Mouse (Mus musculus) right cerebral cortex, postnatal 4 days (tissue): ENCODE results near the gene Tbc1d16.

Experiments used
- DNase-seq: peaks from one replicate; pipeline ENCODE4 v3.0.0-alpha.2; 2022

The Tbc1d16 gene

DNA sequence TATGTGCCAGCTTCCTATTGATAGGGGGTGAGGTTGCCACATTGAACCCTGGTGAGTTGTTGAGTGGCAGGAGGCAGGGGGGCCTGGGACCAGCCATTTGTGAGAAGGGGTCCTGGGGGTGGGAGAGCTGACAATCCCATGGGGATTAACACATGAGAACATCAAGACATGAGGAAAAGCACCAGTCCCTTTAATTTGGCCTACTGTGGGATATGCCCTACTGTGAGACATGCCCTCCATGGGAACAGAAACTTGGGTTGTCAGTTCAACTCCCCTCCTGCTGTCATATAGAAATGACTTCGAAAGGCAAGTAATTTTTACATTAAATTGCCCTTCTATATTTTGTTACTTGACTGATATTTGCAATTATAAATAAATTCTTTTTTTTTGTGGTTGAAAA lies 59.4 kb downstream of the Tbc1d16 start:
- DNase-seq, result no peak

DNA sequence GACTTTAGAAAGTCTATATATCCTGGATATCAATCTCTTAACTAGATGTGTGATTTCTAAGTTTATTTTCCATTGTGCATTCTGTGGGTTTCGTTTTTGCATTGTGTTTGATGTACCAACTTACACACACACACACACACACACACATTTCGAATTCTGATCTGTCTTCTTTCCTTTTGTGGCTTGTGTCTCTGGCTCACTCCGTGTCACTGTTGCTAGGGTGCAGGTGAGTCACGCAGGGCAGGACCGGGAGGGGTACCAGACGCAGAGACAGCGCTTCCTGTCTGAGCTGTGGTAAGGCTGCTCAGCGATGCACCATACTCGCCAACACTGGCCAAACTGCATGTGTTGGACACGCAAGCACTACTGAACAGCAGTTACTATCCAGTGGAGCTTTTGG lies 62.3 kb downstream of the Tbc1d16 start:
- no peak for DNase-seq

DNA sequence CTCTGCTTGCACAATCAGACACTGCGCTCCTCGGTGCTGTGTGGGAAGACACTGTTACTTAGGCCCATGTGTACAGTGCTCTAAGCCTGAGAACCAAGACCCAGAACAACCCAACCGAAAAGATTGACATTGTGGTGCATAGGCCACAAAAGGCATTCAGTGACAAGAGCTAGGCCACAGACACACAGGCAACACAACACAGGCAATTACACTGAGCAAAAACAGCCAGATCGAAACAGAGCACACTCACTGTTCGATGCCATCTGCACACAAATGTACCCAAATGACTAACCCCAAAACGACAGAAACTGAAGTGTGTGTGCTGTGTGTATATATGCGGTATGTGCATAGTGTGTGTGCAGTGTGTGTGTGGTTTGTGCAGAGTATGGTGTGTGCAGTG lies 63.9 kb downstream of the Tbc1d16 start:
- DNase-seq, result no peak

DNA sequence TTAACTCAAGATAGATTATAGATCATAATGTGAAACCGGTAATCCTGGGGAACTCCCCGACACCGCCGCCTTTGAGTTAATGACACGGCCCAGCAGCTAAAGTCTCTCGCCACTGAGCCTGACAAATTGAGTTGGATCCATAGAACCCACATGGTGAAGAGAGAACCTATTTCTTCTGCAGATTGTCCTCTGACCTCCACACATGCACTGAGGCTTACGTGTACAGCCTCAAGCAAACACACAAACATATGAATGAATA lies 64.6 kb downstream of the Tbc1d16 start:
- DNase-seq, result no peak

DNA sequence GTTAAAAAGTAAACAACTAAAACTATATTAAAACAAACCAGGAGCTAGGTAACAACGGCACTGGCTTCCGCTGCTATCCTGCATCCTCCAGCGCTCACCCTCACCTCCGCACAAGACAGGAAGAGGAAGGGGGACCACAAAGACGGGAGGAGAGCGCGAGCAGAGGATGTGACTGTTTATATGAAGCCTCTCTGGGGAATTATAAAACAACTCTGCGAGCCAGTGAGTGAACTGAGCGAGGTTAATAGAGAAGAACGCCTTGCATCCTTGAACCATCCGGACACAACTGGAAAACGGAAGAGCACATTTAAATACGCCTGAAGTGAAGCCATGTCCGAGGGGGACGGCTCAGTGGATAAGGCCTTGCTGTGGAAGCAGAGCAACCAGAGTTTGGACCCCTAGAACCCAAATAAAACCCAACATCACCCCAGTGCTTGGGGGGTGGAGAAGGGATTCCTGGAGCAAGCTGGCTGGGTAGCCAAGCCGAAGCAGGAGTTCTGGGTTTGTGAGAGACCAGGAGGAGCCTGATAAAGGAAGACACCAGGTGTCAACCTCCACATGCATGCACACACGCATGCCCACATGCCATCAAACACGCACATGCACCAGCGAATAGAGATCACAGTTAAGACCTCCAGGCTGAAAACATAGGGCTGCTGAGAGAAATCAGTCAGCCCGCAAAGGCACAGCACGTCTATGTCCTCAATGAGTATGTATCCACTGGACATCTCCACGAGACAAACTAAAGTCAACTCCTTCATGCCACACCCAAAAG lies 65.2 kb downstream of the Tbc1d16 start:
- no peak for DNase-seq

DNA sequence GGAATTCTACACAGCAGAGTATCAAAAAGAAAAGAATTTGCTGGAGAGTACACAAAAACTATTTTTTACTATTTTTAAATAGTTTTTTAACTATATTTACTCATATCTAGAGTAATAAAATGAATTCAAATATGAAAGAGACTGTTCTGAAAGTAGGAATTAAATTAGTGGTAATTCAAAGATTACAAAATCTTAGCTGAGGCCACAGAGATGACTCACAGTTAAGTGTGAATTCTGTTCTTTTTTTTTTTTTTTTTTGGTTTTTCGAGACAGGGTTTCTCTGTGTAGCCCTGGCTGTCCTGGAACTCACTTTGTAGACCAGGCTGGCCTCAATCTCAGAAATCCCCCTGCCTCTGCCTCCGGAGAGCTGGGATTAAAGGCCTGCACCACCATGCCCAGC lies 66.6 kb downstream of the Tbc1d16 start:
- DNase-seq, result no peak

DNA sequence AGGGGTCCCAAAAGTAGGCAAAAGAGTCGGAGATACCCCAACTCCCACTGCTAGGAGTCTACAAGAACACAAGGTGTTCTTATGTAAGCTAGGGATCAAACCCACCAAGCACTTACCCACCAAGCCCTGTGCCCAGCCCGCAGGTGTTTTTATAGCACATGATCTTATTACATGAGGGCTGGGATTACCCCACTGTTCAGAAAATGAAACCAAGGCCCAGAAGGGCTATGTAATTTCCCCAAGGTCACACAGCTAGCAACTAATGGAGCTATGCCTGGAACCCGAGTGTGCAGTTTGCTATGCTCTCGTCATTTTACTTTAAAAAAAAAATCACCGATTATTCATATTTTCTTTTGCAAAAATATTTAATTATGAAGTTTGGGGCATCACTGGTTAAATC lies 68.2 kb downstream of the Tbc1d16 start:
- no peak for DNase-seq

DNA sequence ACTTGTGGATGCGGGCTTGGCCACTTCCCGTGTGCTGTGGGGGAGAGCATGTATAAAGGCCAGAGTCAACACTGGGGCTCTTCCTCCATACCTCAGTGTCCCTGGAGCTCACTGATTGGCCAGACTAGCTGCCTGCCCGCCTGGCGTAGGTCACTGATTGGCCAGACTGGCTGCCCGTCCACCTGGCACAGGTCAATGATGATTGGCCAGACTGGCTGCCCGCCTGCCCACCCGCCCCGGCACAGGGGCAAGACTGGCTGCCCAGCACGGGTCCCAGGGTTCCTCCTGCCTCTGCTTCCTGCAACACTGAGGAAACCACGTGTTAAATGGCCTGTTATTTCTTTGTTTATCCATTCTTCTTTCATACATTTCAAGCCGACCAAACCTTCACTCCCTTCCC lies 68.8 kb downstream of the Tbc1d16 start:
- DNase-seq, result no peak

DNA sequence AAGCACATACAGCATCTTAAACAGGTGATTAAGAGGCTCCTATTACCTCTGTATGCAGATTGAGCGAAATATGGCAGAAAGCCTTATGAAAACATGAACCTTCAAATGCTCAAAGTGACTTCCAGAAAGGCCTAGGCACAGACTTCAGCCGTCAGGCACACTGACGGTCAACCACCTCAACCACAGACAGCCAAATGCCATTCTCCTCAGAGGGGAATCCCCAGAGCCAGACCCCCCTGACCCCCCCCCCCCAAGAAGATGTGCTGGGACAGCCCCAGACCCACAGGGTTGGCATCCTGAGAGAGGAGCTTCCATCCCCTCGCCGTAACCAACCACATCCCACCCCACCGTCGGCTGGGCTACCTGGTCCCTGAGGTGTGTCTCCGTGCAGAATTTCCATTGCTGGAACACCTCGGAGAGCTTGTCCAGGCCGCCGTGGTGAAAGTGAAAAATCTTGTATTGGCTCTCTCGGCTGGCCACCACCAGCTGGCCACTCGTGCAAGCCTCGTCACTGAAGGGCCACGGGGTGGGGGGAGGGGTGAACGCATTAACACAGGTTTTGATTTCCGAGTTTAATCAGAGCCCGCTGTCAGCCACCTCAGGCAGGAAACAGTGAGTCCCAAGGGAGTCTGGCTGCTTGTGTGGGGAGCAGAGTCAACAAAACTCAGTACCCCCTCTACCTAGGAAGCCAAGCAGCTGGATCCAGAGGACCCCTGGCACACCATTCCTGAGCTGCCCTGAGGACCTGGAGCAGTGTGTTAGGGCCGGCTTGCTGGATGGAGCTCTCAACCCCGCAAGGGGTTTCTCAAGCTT lies 70.7 kb downstream of the Tbc1d16 start:
- no peak for DNase-seq

DNA sequence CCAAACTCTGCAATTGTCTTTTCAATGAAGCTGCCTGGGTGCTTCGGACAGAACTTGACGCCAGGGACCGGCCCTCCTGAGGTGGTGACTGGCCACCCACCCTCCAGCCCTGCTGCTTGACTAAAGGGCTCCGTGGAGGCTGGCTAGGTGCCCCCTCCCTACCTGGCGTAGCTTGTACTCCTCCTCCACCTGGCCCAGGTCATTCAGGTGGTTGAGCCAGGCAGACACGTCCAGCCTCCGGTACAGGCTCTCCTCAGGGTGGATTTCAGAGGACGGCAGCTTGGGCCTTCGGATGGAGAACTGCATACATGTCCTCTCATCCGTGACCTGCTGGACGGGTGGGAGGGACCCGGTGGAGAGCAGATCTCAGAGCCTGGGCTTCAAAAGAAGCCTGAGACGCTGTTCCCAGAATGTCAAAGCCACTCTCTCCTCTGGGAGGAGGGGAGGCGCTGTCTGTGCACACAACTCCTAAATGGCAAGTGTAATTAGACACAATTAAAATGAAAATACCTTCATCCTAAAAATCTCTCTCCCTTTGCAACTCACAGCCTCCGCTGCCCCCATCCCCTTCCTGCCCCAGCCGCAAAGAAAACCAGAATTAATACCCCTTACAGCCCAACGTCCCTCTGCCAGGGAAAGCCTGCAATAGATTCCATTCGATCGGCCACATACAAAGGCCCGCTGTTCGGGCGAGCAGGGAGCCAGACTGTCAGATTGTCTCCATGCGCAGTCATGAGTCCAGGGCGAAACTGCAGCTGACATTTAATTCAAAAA lies 71.6 kb downstream of the Tbc1d16 start:
- DNase-seq, result no peak

DNA sequence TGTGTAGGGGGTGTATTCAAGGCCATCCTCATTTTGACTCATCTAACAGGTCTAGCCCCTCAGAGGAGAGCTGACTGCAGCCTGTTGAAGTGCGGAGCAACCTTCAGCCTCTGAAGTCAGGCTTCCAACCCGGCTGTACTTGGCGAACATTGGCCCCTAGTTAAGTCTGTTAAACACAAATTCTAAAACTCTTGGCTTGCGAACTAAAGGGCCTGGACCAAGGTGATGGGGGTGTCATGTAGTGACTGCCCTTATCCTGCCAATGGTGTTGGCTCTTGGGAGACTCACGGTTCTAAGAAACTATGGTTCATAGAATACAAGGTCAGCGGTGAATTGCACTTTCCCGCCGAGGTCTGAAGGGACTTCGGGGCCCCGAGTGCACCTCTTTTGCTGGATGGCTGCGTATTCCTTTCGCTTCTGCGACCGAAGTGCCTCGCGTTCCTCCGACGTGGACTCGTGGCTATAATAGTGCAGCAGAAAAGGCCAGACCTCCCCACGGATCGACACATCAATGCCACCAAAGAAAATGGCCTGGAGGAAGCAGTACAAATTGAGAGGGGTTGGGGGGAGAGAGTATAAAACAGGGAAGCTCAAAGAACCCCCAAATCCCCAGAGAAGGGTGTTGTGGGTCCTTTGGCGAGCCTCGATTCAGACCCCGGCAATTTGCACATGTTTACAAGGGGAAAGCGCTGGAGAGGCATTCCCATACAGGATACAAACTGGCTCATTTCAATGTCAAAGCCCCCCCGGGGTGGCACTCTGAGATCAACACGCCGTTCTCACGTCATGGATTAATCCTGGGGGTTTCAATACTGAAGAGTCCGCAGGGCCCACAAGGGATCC lies 72.4 kb downstream of the Tbc1d16 start:
- DNase-seq, result no peak

DNA sequence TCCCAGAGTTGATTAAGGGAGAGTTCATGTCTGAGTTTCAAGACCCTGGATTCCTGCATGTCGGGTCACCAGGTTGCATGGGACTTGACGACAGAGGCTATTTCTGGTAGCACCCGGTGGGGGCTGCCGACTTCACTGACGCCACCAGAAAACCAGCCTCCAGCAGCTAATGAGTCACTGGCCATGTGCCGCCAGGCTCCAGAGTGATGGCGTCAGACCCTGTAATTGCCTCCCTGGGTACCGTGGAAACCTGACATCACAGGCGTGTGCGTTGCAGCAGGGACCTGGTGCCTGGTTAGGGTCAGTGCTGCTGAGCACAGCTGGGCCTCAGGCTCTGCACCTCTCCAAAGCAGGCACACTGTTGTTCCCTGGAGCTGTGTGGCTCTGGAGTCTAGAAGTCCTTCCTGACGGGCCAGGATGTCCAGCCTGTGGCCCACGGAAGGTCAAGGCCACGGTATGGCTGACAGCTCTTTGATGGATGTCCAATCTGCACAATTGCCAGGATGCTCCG lies 75.9 kb downstream of the Tbc1d16 start:
- no peak for DNase-seq

DNA sequence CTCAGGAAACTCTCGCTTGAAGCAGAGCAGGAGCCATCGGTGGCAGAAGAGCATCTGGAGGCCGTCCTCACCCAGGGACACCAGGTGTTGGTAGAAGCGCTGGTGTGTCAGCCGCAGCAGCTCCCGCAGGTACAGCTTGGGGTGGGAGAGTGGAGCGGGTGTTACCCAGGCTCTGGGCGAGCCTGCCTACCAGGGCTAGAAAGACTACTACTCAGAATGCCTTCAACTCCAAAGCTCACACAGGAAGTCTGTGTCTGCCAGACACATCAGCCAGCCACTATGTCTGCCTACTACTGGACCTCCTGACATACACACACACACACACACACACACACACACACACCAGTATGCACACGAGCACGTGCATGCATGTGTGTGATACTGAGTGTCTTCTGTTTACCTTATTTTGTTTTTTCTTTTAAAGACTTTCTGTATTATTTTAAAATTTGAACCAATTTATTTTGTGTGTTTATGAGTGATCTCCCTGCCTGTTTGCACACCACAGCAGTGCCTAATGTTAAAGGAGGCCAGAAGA lies 77.2 kb downstream of the Tbc1d16 start:
- DNase-seq, result no peak

DNA sequence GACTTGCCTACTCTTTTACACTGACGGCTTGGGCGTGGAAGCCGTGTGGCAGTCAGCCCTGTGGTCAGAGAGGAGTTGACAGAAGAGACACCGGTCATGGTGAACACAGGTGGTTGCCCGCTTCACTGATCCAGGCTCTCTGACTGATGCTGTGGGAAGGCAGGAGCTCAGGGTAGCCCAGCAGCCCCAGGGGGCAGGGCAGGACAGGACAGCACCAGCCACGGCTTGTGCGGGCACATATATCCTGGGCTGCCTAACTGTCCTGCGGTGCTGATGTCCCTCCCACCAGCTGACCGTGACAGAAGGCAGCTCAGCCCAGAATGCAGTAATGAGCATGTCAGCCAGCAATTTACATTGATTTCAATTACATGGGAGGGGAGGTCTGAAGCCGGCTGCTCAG lies 77.9 kb downstream of the Tbc1d16 start:
- DNase-seq, result no peak

DNA sequence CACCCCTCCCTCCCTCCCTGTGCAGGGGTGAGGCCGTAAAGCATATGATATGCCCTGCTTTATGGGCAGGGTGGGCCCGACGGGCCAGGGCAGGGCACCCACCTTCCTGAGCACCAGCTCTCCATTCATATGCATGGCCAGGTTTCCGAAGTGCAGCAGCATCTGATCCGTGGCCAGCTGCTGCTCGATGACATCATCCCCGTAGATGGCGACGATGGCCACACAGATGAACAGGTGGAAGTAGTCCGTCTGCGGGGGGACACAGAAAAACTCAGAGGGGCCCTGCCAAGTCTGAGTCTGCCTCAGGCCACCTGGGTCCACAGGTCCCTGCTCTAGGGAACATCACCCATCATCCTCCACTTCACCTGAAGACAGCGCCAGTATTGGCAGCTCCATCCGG lies 79.5 kb downstream of the Tbc1d16 start:
- DNase-seq, result no peak

DNA sequence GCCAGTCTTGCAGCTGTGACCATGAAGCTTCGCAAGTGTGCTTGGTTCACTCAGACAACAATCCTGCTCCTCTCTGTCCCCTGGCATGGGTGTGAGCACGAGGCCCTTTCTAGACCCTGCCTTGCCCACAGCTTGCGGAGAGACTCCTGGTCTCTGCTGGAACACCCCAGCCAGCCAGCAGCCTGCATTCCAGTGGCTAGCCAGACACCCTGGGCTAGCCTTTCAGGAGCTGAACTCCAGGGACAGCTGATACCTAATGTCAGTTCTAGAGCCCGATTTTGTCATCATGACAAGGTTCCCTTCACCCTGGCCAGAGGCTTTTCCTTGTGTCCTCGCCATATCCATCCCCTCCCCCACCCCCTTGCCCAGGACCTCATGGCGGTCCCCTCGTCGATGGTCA lies 81.1 kb downstream of the Tbc1d16 start:
- no peak for DNase-seq

DNA sequence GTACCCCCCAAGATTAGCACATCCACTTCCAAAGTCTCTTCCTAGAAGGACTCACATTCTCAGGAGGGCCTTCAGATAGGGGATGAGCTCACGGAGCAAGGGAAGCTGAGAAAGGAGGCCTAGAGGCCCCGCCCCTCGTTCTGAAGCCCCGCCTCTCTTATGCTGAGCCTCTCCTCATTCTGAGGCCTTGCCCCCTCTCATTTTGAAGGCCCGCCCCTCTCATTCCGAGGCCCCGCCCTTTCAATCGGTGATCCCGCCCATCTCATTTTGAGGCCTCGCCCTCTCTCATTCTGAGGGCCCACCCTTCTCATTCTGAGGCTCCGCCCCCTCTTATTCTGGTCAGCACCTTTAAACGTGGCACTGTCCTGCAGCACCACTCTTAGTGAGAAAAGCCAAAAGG lies 82.2 kb downstream of the Tbc1d16 start:
- DNase-seq, result no peak

DNA sequence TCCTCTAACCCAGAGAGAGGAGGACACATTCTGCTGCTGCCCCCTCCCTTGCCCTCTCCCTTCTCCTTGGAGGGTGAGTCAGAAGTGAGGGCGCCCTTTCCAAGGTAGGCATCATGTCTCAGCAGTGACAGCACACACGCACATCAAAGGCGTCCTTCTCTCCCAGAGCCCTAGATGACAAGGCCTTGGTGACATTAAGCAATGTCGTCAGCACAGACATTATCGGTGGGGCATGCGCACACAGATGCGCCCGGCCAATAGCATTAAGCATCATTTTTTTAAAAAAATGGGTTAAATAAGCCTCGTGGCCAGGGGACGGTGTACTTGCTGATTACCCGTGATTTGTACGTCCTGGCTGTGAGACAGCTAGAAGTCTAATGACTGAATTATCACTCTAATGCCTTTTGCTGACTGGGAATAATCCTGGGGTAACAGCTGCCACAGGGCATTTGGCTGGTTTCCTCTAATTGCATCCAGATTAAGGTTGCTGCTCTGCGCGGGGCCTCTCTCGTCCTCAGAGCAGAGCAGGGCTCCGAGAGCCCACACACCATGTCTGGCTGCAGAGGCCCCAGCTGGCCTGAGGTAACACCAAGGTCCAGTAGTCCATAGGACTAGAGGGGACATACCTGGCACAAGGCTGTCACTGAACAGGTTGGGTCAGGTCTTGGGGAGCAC lies 83.4 kb downstream of the Tbc1d16 start:
- no peak for DNase-seq

DNA sequence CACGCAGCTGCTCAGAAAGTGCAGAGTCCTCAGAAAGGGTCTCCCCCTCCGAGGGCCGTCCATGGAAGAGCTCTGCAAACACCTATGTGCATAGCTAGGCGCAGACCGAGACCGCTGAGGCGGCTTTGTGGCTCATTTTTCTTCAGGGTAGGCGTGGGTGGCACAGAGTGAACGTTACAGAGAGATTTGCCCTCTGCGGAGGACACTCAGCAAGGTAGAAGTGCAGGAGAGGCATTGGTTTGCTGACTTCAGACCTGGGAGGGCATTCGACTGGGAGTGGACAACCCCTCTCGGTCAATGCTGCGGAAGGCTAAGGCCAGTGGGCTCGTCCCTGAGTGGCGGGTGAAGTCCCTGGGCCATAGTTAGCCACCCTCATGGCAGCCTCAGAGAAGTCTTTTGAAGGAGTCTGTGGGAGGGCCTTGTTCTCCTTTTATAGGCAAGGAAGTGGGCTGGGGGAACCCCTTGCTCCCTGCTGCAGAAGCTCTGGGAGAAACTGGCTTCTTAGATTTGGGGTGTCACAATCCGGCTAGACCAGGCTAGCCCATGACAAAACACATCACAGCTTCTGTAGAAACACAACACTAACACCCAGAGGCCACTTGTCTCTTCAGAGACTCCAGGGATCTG lies 84.8 kb downstream of the Tbc1d16 start:
- DNase-seq, result no peak

DNA sequence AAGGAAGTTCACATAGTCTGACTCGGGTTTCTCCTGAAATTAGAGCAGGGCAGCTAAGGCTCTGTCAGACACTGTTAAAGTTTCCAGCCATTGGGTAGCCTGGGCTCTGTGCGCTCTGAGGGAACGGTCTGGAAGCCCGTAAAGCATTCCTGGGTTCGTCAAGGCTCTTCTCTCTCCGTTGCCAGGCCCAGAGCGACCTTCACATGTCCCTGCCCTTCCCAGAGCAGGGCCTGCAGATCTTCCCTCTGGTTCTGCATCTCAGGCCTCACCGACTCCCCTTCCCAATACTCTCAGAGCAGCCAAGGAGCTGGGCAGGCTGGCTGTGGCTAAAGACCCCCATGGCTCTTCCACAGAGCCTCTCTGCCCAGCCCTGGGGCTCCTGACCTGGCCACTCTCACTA lies 85.7 kb downstream of the Tbc1d16 start:
- DNase-seq, result no peak

DNA sequence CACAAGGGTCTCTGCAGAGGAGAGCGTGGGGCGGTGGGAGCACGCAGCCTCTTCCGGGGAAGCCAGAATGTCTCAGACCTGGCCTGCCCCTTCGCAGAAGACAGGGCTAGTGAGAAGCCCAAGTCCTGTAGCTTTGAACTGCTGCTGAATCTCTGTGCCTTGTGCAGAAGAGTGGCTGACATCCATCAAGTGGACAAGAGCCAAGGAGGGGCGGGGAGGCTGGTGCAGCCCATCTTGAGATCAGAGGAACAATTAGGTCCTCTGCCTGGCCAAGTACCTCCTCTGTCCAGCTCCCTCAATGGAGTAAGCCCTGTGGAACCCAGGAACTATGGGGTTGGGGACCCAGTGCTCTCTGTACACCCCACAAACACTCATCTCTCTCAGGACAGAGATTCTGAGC lies 89.3 kb downstream of the Tbc1d16 start:
- no peak for DNase-seq

DNA sequence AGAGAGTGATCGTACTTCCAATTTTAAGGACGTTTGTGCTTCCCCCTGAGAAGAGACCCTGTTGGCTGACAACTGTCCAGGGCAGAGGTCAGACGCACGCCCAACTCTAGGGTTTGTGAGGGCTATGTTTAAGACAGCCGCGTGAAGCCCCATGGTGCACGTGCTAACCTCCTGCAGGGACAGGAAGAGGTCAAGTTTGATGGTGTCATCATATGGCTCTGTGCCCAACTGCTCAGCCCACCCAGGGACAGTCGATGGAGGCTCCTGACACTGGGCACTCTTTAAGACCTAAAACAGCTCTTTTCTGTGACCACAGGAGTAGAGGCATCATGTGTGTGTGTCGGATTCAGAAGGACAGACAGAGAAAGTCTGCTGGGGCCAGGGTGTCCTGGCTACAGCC lies 90.1 kb downstream of the Tbc1d16 start:
- no peak for DNase-seq
